Mouse (Mus musculus): ENCODE results near the gene Capn15.

DNA sequence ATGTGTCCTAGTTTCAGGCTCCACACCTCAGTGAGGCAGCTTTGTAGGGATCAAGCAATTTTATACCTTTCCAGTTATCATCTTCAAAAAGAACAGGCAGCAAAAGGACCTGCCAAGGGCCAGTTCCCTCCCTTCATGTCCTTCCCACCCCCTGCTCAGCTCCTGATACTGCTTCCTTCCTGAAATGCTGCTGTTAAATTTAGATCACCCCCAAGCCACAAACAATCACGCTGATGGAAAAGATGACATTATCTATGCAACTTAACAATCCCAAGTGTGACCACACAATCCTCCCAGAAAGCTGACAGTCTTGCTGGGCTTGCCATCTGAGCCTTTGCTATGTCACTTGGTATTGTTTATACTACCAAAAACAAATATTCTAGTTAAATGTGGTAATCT is 71.7 kb downstream of the Capn15 start:
- TF ChIP-seq SMC3 (IDR thresholded peaks at IDR 0.05; ENCODE audit: low read depth, low read length) (no peak), CTCF (conservative IDR thresholded peaks at IDR 0.05 in 1 of 2, IDR thresholded peaks at IDR 0.05 in 1 of 2; ENCODE audit: low read depth in 2 of 2, low read length in 2 of 2) (no peak), NELFE (IDR thresholded peaks at IDR 0.05; ENCODE audit: low read depth, low read length) (no peak), KAT2A (IDR thresholded peaks at IDR 0.05; ENCODE audit: insufficient replicate concordance, low read length) (no peak), GABPA (IDR thresholded peaks at IDR 0.05; ENCODE audit: insufficient replicate concordance, low read depth, low read length) (no peak), RCOR1 (conservative IDR thresholded peaks at IDR 0.05; ENCODE audit: low read depth, low read length) (no peak), SIN3A (IDR thresholded peaks at IDR 0.05; ENCODE audit: low read length) (0 out of 2 replicates have a peak, but pooled peaks have one; percentile 26)

All from CH12.LX (cell line).